Mouse (Mus musculus) forebrain, embryonic 16.5 days (tissue): ENCODE data around the gene Slc25a39. TPM values are rescaled to one million over a fixed set of nuclear protein-coding genes. Genes with fewer than 3 reads are reported as not detected.

Source experiments
- ATAC-seq: fragments of 200-750 bp; cut with Nextera tagmentation; 2 replicates; pipeline ENCODE4 v1.8.0; 2017; ENCODE audit warnings: mild to moderate bottlenecking, moderate library complexity
- H3K27ac ChIP-seq: fragments of 300-500 bp; sonication (generic); 2 replicates; pipeline ENCODE4 v1.5.1; 2014; ENCODE audit warnings: low read length, control low read depth
- H3K27me3 ChIP-seq: fragments of 300-500 bp; sonication (generic); replicated peaks from 2 replicates; pipeline ENCODE4 v1.6.1; 2014; ENCODE audit warnings: low read length; ENCODE audit not compliant: control insufficient read depth, insufficient read depth
- H3K36me3 ChIP-seq: fragments of 300-500 bp; sonication (generic); 2 replicates; pipeline ENCODE4 v1.6.1; 2014; ENCODE audit not compliant: control insufficient read depth, insufficient read depth
- H3K4me1 ChIP-seq: fragments of 300-500 bp; sonication (generic); replicated peaks from 2 replicates; pipeline ENCODE4 v1.6.1; 2014; ENCODE audit warnings: low read length; ENCODE audit not compliant: control insufficient read depth, insufficient read depth
- H3K4me2 ChIP-seq: fragments of 300-500 bp; sonication (generic); 2 replicates; pipeline ENCODE4 v1.6.1; 2014; ENCODE audit warnings: mild to moderate bottlenecking, low read length, control low read depth
- H3K4me3 ChIP-seq: fragments of 300-500 bp; sonication (generic); replicated peaks from 2 replicates; pipeline ENCODE4 v1.5.1; 2014; ENCODE audit warnings: mild to moderate bottlenecking, low read length, control low read depth
- H3K9ac ChIP-seq: fragments of 300-500 bp; sonication (generic); replicated peaks from 2 replicates; pipeline ENCODE4 v1.6.1; 2014; ENCODE audit warnings: low read depth, low read length, control low read depth
- H3K9me3 ChIP-seq: fragments of 300-500 bp; sonication (generic); 2 replicates; pipeline ENCODE4 v1.6.1; 2016; ENCODE audit warnings: low read length; ENCODE audit not compliant: control insufficient read depth
- WGBS: fragments of 180-500 bp; shearing (Covaris S2); extraction: QIAGEN DNeasy Blood & Tissue Kit; methylation state at CpG from one replicate; pipeline ENCODE4 v1.1.7; 2014; 5-methylcytosine and 5-hydroxymethylcytosine counted together
- polyA plus RNA-seq: library from polyadenylated mRNA; unstranded; fragments of >200 nt; fragmentation: Nextera tagmentation; extraction: Ambion mirVana; gene quantifications from 2 replicates; pipeline ENCODE4 v1.2.1, GENCODE M21; 2015

Gene Slc25a39
- polyA plus RNA-seq, 1 experiment from 2014 or later = 143 TPM

- 66% methylated on average over 16 of the region's 16 CpGs for WGBS
- Histone ChIP-seq H3K27me3 (no peaks in the 10 kb centered on the region), H3K4me2 (no peak overlapping the region), H3K9ac (no peak overlapping the region), H3K27ac (no peak overlapping the region), H3K9me3 (no peaks in the 10 kb centered on the region), H3K4me3 (no peak overlapping the region), H3K4me1 (peaks cover 23% of the 10 kb centered on the region), H3K36me3 (no peaks in the 10 kb centered on the region; the same call in 1 of the 2 replicates)
- no peak for ATAC-seq
Measured at GRCm38 (mm10) chr11:102432115-102432843, 24.5 kb upstream of the Slc25a39 start.

GRCm38 (mm10) chr11:102431728-102432114 lies 24.0 kb upstream of the Slc25a39 start:
- Histone ChIP-seq H3K4me2 (no peak overlapping the region), H3K4me1 (peaks cover 18% of the 10 kb centered on the region), H3K9ac (no peak overlapping the region), H3K4me3 (no peak overlapping the region), H3K27me3 (no peaks in the 10 kb centered on the region), H3K9me3 (no peaks in the 10 kb centered on the region), H3K36me3 (no peaks in the 10 kb centered on the region; the same call in 1 of the 2 replicates), H3K27ac (no peak overlapping the region)
- WGBS = 78% methylated on average over 3 of the region's 3 CpGs
- ATAC-seq = no peak

DNA sequence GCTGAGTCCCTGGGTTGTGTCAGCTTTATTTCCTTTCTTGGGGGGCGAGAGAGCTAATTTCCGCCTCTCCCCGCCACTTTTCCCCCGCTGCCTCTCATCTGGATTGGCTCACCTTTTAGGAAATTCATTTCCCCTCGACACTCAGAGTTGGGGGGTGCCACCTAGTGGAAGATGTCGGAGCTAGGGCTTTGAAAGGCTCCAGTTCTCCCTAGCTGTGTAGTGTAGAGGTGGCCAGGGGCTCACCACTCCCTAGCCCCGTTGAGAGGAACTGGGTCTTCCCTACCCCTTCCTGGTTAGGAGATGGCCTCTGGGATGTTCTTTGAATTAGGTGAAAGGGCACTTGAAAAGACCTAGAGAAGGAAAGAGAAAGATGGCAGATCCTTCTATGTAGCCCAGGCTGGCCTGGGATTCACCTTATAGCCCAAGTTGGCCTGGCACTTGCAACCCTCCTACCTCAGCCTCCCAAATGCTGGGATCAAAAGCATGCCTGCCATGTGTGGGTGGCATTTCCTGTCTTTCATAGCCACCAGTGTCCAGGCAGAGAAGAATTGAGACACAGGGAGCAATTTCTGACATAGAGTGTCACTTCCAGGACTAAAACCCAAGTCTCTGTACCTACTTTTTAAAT lies 23.4 kb upstream of the Slc25a39 start:
- H3K9ac ChIP-seq = peak overlapping the region; percentile 67
- peak overlapping the region; percentile 49 for H3K27ac ChIP-seq
- peak overlapping the region; percentile 99 for H3K4me2 ChIP-seq
- H3K4me3 ChIP-seq = peak overlapping the region; percentile 78
- 0% methylated on average over 7 of the region's 7 CpGs for WGBS
- ATAC-seq = peak; percentile 39
- H3K4me1 ChIP-seq = peaks cover 18% of the 10 kb centered on the region
- no peaks in the 10 kb centered on the region for H3K9me3 ChIP-seq
- no peaks in the 10 kb centered on the region; the same call in 1 of the 2 replicates for H3K36me3 ChIP-seq
- no peaks in the 10 kb centered on the region for H3K27me3 ChIP-seq

- Histone ChIP-seq H3K27me3 (no peaks in the 10 kb centered on the region), H3K4me1 (peaks cover 18% of the 10 kb centered on the region), H3K9me3 (no peaks in the 10 kb centered on the region), H3K4me3 (peak within 1 kb of the TSS; percentile 78), H3K27ac (peak within 1 kb of the TSS; percentile 49), H3K36me3 (no peaks in the 10 kb centered on the region; the same call in 1 of the 2 replicates), H3K9ac (peak within 1 kb of the TSS; percentile 67), H3K4me2 (peak within 1 kb of the TSS; percentile 99)
- under 1% methylated on average over 29 of the region's 29 CpGs for WGBS
- peak; percentile 95 for ATAC-seq
Measured at GRCm38 (mm10) chr11:102430121-102431017, 22.6 kb upstream of the Slc25a39 start, which contains the start of gene Grn. Grn (plus strand) TSS chr11:102430315.

GRCm38 (mm10) chr11:102429551-102429950 lies 21.8 kb upstream of the Slc25a39 start:
- Histone ChIP-seq H3K9ac (peak overlapping the region; percentile 67), H3K27ac (peak overlapping the region; percentile 44; the same call in 1 of the 2 replicates), H3K4me2 (peak overlapping the region; percentile 99), H3K27me3 (no peaks in the 10 kb centered on the region), H3K9me3 (no peaks in the 10 kb centered on the region), H3K36me3 (no peaks in the 10 kb centered on the region), H3K4me3 (peak overlapping the region; percentile 78), H3K4me1 (peaks cover 18% of the 10 kb centered on the region)
- ATAC-seq = no peak
- 52% methylated on average over 3 of the region's 3 CpGs for WGBS

GRCm38 (mm10) chr11:102428981-102429540 lies 21.3 kb upstream of the Slc25a39 start:
- H3K4me3 ChIP-seq = no peak overlapping the region
- ATAC-seq = no peak
- peaks cover 15% of the 10 kb centered on the region for H3K4me1 ChIP-seq
- no peaks in the 10 kb centered on the region for H3K27me3 ChIP-seq
- H3K27ac ChIP-seq = no peak overlapping the region
- H3K9ac ChIP-seq = no peak overlapping the region
- H3K4me2 ChIP-seq = no peak overlapping the region
- no peaks in the 10 kb centered on the region for H3K36me3 ChIP-seq
- H3K9me3 ChIP-seq = no peaks in the 10 kb centered on the region
- whole genome bisulfite sequencing = 64% methylated on average over 8 of the region's 8 CpGs

DNA sequence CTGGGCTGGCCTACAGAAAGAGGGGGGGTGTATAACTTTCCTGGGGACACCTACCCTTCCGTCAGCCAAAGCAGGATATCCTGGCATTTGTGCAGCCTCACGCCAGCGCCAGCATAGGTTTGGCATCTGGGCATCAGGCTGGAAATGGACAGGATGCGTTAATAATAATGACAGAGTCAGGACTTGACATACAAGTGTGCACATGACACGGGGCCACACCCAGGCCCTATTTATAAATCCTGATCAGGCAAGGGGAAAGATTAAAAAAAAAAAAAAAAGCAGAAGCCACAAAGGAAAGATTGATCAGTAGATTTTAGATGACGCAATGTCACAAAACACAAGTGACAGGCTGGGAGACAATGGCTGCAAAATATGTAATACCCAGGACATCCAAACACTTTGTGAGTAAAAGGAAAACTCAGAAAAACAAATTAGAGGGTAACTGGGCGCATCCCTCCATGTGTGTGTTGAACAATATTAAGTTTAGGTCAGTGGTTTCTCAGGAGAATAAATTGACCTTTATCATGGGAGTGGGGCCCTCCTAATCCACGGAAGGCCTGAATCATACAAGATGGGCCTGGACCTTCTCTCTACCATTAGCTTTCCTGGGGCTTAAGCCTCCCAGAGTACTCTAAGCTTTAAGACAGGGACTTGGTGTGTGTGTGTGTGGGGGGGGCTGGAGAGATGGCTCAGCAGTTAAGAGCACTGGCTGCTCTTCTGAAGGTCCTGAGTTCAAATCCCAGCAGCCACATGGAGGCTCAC lies 18.0 kb upstream of the Slc25a39 start:
- H3K4me3 ChIP-seq = no peak overlapping the region
- H3K36me3 ChIP-seq = no peaks in the 10 kb centered on the region
- peaks cover 9% of the 10 kb centered on the region for H3K4me1 ChIP-seq
- H3K9ac ChIP-seq = no peak overlapping the region
- H3K4me2 ChIP-seq = no peak overlapping the region
- ATAC-seq = no peak
- no peak overlapping the region for H3K27ac ChIP-seq
- 83% methylated on average over 8 of the region's 8 CpGs for WGBS
- H3K9me3 ChIP-seq = no peaks in the 10 kb centered on the region
- no peaks in the 10 kb centered on the region for H3K27me3 ChIP-seq

GRCm38 (mm10) chr11:102424666-102425065 lies 16.9 kb upstream of the Slc25a39 start:
- ATAC-seq = no peak
- Histone ChIP-seq H3K27me3 (no peaks in the 10 kb centered on the region), H3K9ac (no peak overlapping the region), H3K36me3 (no peaks in the 10 kb centered on the region), H3K4me3 (no peak overlapping the region), H3K4me1 (peaks cover 3% of the 10 kb centered on the region), H3K9me3 (no peaks in the 10 kb centered on the region), H3K27ac (no peak overlapping the region), H3K4me2 (no peak overlapping the region)
- 76% methylated on average over 6 of the region's 6 CpGs for WGBS
